Mouse (Mus musculus): ENCODE measurements around the gene Cyp21a1.

DNA sequence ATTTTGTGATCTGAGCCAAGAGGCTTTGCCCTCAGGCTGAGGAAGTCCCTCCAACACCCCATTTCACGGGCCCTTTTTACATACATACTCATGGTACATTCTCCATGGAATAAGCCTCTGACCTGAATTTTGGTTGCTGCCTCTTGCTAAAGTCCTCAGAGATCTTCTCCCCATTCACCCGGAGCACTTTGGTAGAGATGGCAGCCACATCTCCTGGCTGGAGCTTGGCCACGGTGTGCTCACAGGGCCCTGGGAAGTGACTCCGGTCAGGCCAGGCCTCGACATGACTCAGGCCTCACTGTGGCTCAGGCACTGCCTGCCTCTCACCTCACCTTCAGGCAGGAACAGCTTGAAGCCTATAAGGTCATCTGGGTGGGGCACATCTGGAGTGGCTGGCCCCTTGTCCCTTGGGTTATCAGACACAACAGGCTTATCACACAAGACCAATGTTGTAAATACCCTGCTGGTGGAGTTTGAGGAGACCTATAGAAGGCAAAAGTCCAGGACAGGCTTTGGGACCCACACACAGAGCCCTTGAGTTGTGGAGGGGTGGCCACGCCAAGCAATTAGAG is 36.5 kb upstream of the Cyp21a1 start:
- TF ChIP-seq HCFC1 (IDR thresholded peaks at IDR 0.05; ENCODE audit: borderline replicate concordance, insufficient read depth, low read length), result no peak
- TF ChIP-seq CHD2 (IDR thresholded peaks at IDR 0.05; ENCODE audit: low read depth, low read length), result no peak

All from ES-E14 (cell line).